Mouse (Mus musculus) layer of hippocampus, postnatal 10 days (tissue): ENCODE data around the gene Manbal. TPM values are rescaled to one million over a fixed set of nuclear protein-coding genes. Genes with fewer than 3 reads are reported as not detected.
"Not testable (repeated sequence)": the region's sequence is repeated elsewhere in the genome, so short reads cannot be mapped to it uniquely, and the experiment has no call there.

Source experiments
- DNase-seq, 2 experiments: peaks; one replicate each; pipeline ENCODE4 v3.0.0; 2021; ENCODE audit warnings: low spot score in 2 of 2
- total RNA-seq, 2 experiments: library from RNA; stranded (reverse); gene quantifications; 2 replicates each; pipeline ENCODE4 v1.2.3; 2021

Manbal gene
- total RNA-seq, 2 experiments from 2014 or later, result 73.9 to 82.5 TPM

GRCm38 (mm10) chr2:157363031-157363430 is 4.4 kb upstream of the Manbal start:
- DNase-seq, result no peak

- DNase-seq, result no peak
Measured at GRCm38 (mm10) chr2:157366762-157367161, 632 bp upstream of the Manbal start.

- no peak for DNase-seq
Measured at GRCm38 (mm10) chr2:157367991-157368390, 597 bp downstream of the Manbal start.

- no peak for DNase-seq
Measured at GRCm38 (mm10) chr2:157371696-157372095, 4.3 kb downstream of the Manbal start.

GRCm38 (mm10) chr2:157373681-157374080 is 6.3 kb downstream of the Manbal start:
- no peak for DNase-seq

- DNase-seq, result no peak
Measured at GRCm38 (mm10) chr2:157375051-157375450, 7.7 kb downstream of the Manbal start.

- no peak for DNase-seq
Measured at GRCm38 (mm10) chr2:157375794-157376757, 8.7 kb downstream of the Manbal start.

GRCm38 (mm10) chr2:157376995-157377394 is 9.6 kb downstream of the Manbal start:
- no peak for DNase-seq

GRCm38 (mm10) chr2:157384836-157385235 is 17.4 kb downstream of the Manbal start:
- no peak for DNase-seq

GRCm38 (mm10) chr2:157388901-157389590 is 21.7 kb downstream of the Manbal start:
- DNase-seq, result not testable (repeated sequence)

- DNase-seq, result no peak
Measured at GRCm38 (mm10) chr2:157389591-157389921, 22.2 kb downstream of the Manbal start.

GRCm38 (mm10) chr2:157392331-157392730 is 24.9 kb downstream of the Manbal start:
- no peak for DNase-seq

GRCm38 (mm10) chr2:157393549-157393948 is 26.2 kb downstream of the Manbal start:
- DNase-seq, result no peak

GRCm38 (mm10) chr2:157394868-157395267 is 27.5 kb downstream of the Manbal start:
- DNase-seq, result no peak

GRCm38 (mm10) chr2:157395371-157395770 is 28.0 kb downstream of the Manbal start:
- no peak for DNase-seq

GRCm38 (mm10) chr2:157395960-157396359 is 28.6 kb downstream of the Manbal start:
- DNase-seq, result no peak

GRCm38 (mm10) chr2:157397376-157397775 is 30.0 kb downstream of the Manbal start:
- DNase-seq, result no peak

GRCm38 (mm10) chr2:157398539-157398938 is 31.1 kb downstream of the Manbal start:
- no peak for DNase-seq

- no peak for DNase-seq
Measured at GRCm38 (mm10) chr2:157399797-157400196, 32.4 kb downstream of the Manbal start.

- no peak for DNase-seq
Measured at GRCm38 (mm10) chr2:157400491-157400890, 33.1 kb downstream of the Manbal start.

- no peak for DNase-seq
Measured at GRCm38 (mm10) chr2:157401261-157401660, 33.9 kb downstream of the Manbal start.

- DNase-seq, result no peak
Measured at GRCm38 (mm10) chr2:157407596-157407995, 40.2 kb downstream of the Manbal start.
